Mouse (Mus musculus) heart, embryonic 11.5 days (tissue): ENCODE data around the gene Pfn4. TPM values are rescaled to one million over a fixed set of nuclear protein-coding genes. Genes with fewer than 3 reads are reported as not detected.

Experiments used
- ATAC-seq: fragments of 200-750 bp; cut with Nextera tagmentation; replicated peaks from 2 replicates; pipeline ENCODE4 v1.8.0; 2017; ENCODE audit warnings: moderate library complexity; ENCODE audit not compliant: insufficient number of reproducible peaks, low FRiP score, low TSS enrichment
- H3K27ac ChIP-seq: fragments of 300-500 bp; sonication (generic); 2 replicates; pipeline ENCODE4 v1.5.1; 2014; ENCODE audit warnings: mild to moderate bottlenecking, low read depth, low read length
- H3K27me3 ChIP-seq: fragments of 300-500 bp; sonication (generic); 2 replicates; pipeline ENCODE4 v1.6.1; 2014; ENCODE audit warnings: mild to moderate bottlenecking, low read length, mixed read lengths; ENCODE audit not compliant: control insufficient read depth, insufficient read depth
- H3K36me3 ChIP-seq: fragments of 300-500 bp; sonication (generic); 2 replicates; pipeline ENCODE4 v1.6.1; 2014; ENCODE audit warnings: mild to moderate bottlenecking, low read length, moderate library complexity, mixed read lengths; ENCODE audit not compliant: control insufficient read depth, insufficient read depth
- H3K4me1 ChIP-seq: fragments of 300-500 bp; sonication (generic); 2 replicates; pipeline ENCODE4 v1.6.1; 2014; ENCODE audit warnings: low read length; ENCODE audit not compliant: control insufficient read depth, insufficient read depth
- H3K4me2 ChIP-seq: fragments of 300-500 bp; sonication (generic); 2 replicates; pipeline ENCODE4 v1.6.1; 2014; ENCODE audit warnings: mild to moderate bottlenecking, moderate library complexity
- H3K4me3 ChIP-seq: fragments of 300-500 bp; sonication (generic); 2 replicates; pipeline ENCODE4 v1.5.1; 2014; ENCODE audit warnings: low read depth, low read length
- H3K9ac ChIP-seq: fragments of 300-500 bp; sonication (generic); 2 replicates; pipeline ENCODE4 v1.6.1; 2014; ENCODE audit warnings: mild to moderate bottlenecking, low read depth, low read length, moderate library complexity
- H3K9me3 ChIP-seq: fragments of 300-500 bp; sonication (generic); replicated peaks from 2 replicates; pipeline ENCODE4 v1.6.1; 2016; ENCODE audit warnings: low read length; ENCODE audit not compliant: control insufficient read depth
- WGBS: fragments of 180-500 bp; shearing (Covaris S2); extraction: QIAGEN DNeasy Blood & Tissue Kit; methylation state at CpG from one replicate; pipeline ENCODE4 v1.1.7; 2014; ENCODE audit not compliant: insufficient replicate concordance; 5-methylcytosine and 5-hydroxymethylcytosine counted together
- polyA plus RNA-seq: library from polyadenylated mRNA; unstranded; fragments of >200 nt; fragmentation: Nextera tagmentation; extraction: Ambion mirVana; gene quantifications from 2 replicates; pipeline ENCODE4 v1.2.1, GENCODE M21; 2014

The Pfn4 gene
- polyA plus RNA-seq, 1 experiment from 2014 or later: 3.3 TPM

GRCm38 (mm10) chr12:4811705-4812104 lies 42.9 kb downstream of the Pfn4 start:
- Histone ChIP-seq H3K4me1 (0 out of 2 replicates have a peak, but pooled peaks cover 3% of the 10 kb centered on the region), H3K9ac (no peak overlapping the region), H3K9me3 (no peaks in the 10 kb centered on the region), H3K36me3 (no peaks in the 10 kb centered on the region), H3K27me3 (no peaks in the 10 kb centered on the region), H3K4me3 (no peak overlapping the region), H3K27ac (no peak overlapping the region), H3K4me2 (no peak overlapping the region)
- ATAC-seq: no peak
- WGBS: 54% methylated on average over 3 of the region's 3 CpGs

GRCm38 (mm10) chr12:4813636-4814035 lies 44.8 kb downstream of the Pfn4 start:
- H3K27me3 ChIP-seq: no peaks in the 10 kb centered on the region

GRCm38 (mm10) chr12:4816680-4817360 lies 48.0 kb downstream of the Pfn4 start:
- Histone ChIP-seq H3K9ac (peak overlapping the region; percentile 75), H3K36me3 (peaks cover 3% of the 10 kb centered on the region; the same call in 1 of the 2 replicates), H3K4me2 (peak overlapping the region; percentile 94), H3K4me3 (peak overlapping the region; percentile 91), H3K9me3 (no peaks in the 10 kb centered on the region), H3K4me1 (0 out of 2 replicates have a peak, but pooled peaks cover 3% of the 10 kb centered on the region), H3K27me3 (no peaks in the 10 kb centered on the region), H3K27ac (peak overlapping the region; percentile 71)
- ATAC-seq: peak; percentile 43
- WGBS: 8% methylated on average over 24 of the region's 24 CpGs

More at GRCm38 (mm10) chr12:4813636-4814035, 44.8 kb downstream of the Pfn4 start:
- no peak for ATAC-seq
- WGBS: 77% methylated on average over 4 of the region's 4 CpGs
- Histone ChIP-seq H3K4me3 (no peak overlapping the region), H3K9me3 (no peaks in the 10 kb centered on the region), H3K9ac (no peak overlapping the region), H3K27ac (no peak overlapping the region), H3K36me3 (no peaks in the 10 kb centered on the region), H3K4me2 (no peak overlapping the region), H3K4me1 (0 out of 2 replicates have a peak, but pooled peaks cover 3% of the 10 kb centered on the region)

- Histone ChIP-seq H3K9me3 (no peaks in the 10 kb centered on the region), H3K36me3 (peaks cover 3% of the 10 kb centered on the region; the same call in 1 of the 2 replicates), H3K4me3 (peak within 1 kb of the TSS; percentile 91), H3K9ac (peak within 1 kb of the TSS; percentile 82), H3K4me2 (peak within 1 kb of the TSS; percentile 94), H3K27ac (peak within 1 kb of the TSS; percentile 75), H3K4me1 (0 out of 2 replicates have a peak, but pooled peaks cover 3% of the 10 kb centered on the region), H3K27me3 (no peaks in the 10 kb centered on the region)
- under 1% methylated on average over 49 of the region's 49 CpGs for WGBS
- ATAC-seq: peak; percentile 92
Measured at GRCm38 (mm10) chr12:4817361-4818101, 48.7 kb downstream of the Pfn4 start, which contains the start of gene Sf3b6. Gene Sf3b6 (plus strand): TSS chr12:4817544.

GRCm38 (mm10) chr12:4827256-4827655 lies 58.4 kb downstream of the Pfn4 start:
- Histone ChIP-seq H3K4me3 (no peak overlapping the region), H3K4me1 (no peaks in the 10 kb centered on the region), H3K9me3 (no peaks in the 10 kb centered on the region), H3K4me2 (no peak overlapping the region), H3K27me3 (no peaks in the 10 kb centered on the region), H3K9ac (no peak overlapping the region), H3K27ac (no peak overlapping the region), H3K36me3 (peaks cover 11% of the 10 kb centered on the region)
- ATAC-seq: no peak
- 73% methylated on average over 3 of the region's 3 CpGs for WGBS

Other genes with a start within 250 kb of the Pfn4 start
- gene Itsn2, start 176.4 kb upstream of the Pfn4 start, polyA plus RNA-seq: 33.3 and 41.2 TPM in 2 replicates
- not detected in 2 replicates for gene Gm3625, start 176.1 kb upstream of the Pfn4 start, polyA plus RNA-seq
- gene Fam228a, start 30.6 kb upstream of the Pfn4 start, polyA plus RNA-seq: 0.26 and 0.28 TPM in 2 replicates
- 1.1 and 2.6 TPM in 2 replicates for gene Fam228b, start 245 bp downstream of the Pfn4 start, polyA plus RNA-seq
- 175 and 184 TPM in 2 replicates for gene Sf3b6, start 48.5 kb downstream of the Pfn4 start, polyA plus RNA-seq
- gene Fkbp1b, start 72.6 kb downstream of the Pfn4 start, polyA plus RNA-seq: 7.9 and 11.5 TPM in 2 replicates
- gene Wdcp, start 74.3 kb downstream of the Pfn4 start, polyA plus RNA-seq: 14.3 and 17.1 TPM in 2 replicates
- 12.7 and 14.8 TPM in 2 replicates for gene Mfsd2b, start 105.3 kb downstream of the Pfn4 start, polyA plus RNA-seq
- gene Ubxn2a, start 138.7 kb downstream of the Pfn4 start, polyA plus RNA-seq: 30.6 TPM in 2 replicates
- 11.1 and 12.8 TPM in 2 replicates for gene Atad2b, start 148.3 kb downstream of the Pfn4 start, polyA plus RNA-seq